Mouse (Mus musculus) embryonic facial prominence, embryonic 14.5 days (tissue): ENCODE data around the gene Gpat2. TPM values are rescaled to one million over a fixed set of nuclear protein-coding genes. Genes with fewer than 3 reads are reported as not detected.

Experiments used
- ATAC-seq: fragments of 200-750 bp; cut with Nextera tagmentation; 2 replicates; pipeline ENCODE4 v1.8.0; 2017; ENCODE audit warnings: low read depth, moderate number of reproducible peaks, moderate TSS enrichment
- DNase-seq: peaks from one replicate; pipeline ENCODE4 v3.0.0-alpha.2; 2015; ENCODE audit warnings: low spot score
- H3K27ac ChIP-seq: fragments of 300-500 bp; sonication (generic); replicated peaks from 2 replicates; pipeline ENCODE4 v1.5.1; 2014; ENCODE audit warnings: low read depth, mild to moderate bottlenecking, low read length, moderate library complexity
- H3K27me3 ChIP-seq: fragments of 300-500 bp; sonication (generic); replicated peaks from 2 replicates; pipeline ENCODE4 v1.6.1; 2014; ENCODE audit warnings: low read length; ENCODE audit not compliant: control insufficient read depth, insufficient read depth
- H3K36me3 ChIP-seq: fragments of 300-500 bp; sonication (generic); 2 replicates; pipeline ENCODE4 v1.6.1; 2014; ENCODE audit warnings: low read length, mixed read lengths; ENCODE audit not compliant: control insufficient read depth, insufficient read depth
- H3K4me1 ChIP-seq: fragments of 300-500 bp; sonication (generic); 2 replicates; pipeline ENCODE4 v1.6.1; 2014; ENCODE audit warnings: antibody characterized with exemption, low read length; ENCODE audit not compliant: control insufficient read depth, insufficient read depth
- H3K4me2 ChIP-seq: fragments of 300-500 bp; sonication (generic); 2 replicates; pipeline ENCODE4 v1.6.1; 2014; ENCODE audit warnings: low read depth, mild to moderate bottlenecking, low read length, moderate library complexity, mixed read lengths
- H3K4me3 ChIP-seq: fragments of 300-500 bp; sonication (generic); 2 replicates; pipeline ENCODE4 v1.5.1; 2014; ENCODE audit warnings: low read depth, mild to moderate bottlenecking, low read length
- H3K9ac ChIP-seq: fragments of 300-500 bp; sonication (generic); 2 replicates; pipeline ENCODE4 v1.6.1; 2014; ENCODE audit warnings: low read depth, mild to moderate bottlenecking, low read length, moderate library complexity, mixed read lengths
- H3K9me3 ChIP-seq: fragments of 300-500 bp; sonication (generic); 2 replicates; pipeline ENCODE4 v1.6.1; 2016; ENCODE audit warnings: low read length; ENCODE audit not compliant: control insufficient read depth
- WGBS: fragments of 180-500 bp; shearing (Covaris S2); extraction: QIAGEN DNeasy Blood & Tissue Kit; methylation state at CpG from one replicate; pipeline ENCODE4 v1.1.7; 2014; 5-methylcytosine and 5-hydroxymethylcytosine counted together
- polyA plus RNA-seq: library from polyadenylated mRNA; unstranded; fragments of >200 nt; fragmentation: Nextera tagmentation; extraction: Ambion mirVana; gene quantifications from 2 replicates; pipeline ENCODE4 v1.2.1, GENCODE M21; 2014

Gene Gpat2
- polyA plus RNA-seq, 1 experiment from 2014 or later: 0.26 TPM

DNA sequence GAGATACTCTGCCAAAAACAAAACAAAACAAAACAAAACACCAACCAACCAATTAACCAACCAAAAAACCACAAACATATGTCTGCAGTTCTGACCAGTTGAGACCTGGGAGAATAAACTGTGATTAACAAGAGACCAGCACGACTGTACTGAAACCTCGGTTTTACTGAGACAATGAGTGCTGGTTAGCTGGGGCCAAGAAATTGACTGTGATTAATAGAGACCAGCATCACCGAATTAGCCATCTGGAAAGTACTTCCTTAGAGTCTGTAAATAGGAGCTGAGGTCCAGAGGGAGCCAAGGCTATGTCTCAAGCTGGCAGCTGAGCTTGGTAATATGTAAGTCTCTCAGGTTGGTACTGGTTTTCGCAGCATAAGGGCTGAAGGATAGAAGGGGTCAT is 34.2 kb upstream of the Gpat2 start:
- Histone ChIP-seq H3K9me3 (no peaks in the 10 kb centered on the region), H3K9ac (no peak overlapping the region), H3K36me3 (no peaks in the 10 kb centered on the region), H3K4me1 (no peaks in the 10 kb centered on the region), H3K27me3 (no peaks in the 10 kb centered on the region), H3K4me3 (no peak overlapping the region), H3K27ac (no peak overlapping the region), H3K4me2 (no peak overlapping the region)
- ATAC-seq: no peak
- 58% methylated on average over 4 of the region's 4 CpGs for WGBS
- DNase-seq: no peak

DNA sequence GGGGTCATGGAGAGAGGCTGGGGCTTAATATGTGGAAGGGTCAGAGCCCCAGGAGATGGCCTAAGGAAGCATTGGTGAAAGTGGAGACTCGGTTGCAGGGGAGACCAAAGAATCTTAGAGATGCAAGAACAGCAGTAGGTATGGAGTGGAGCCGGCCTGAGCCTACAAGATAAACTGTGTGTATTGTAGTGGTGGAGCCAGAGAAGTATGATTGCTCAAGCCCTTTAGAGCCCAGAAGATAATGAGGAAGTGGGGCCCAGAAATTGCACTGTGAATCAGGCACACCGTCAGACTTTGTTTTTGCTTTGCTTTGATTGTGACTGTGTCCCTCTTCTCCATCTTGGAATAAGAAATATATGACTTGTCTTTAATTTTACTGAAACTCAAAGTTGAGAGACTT is 33.7 kb upstream of the Gpat2 start:
- H3K36me3 ChIP-seq: no peaks in the 10 kb centered on the region
- H3K9me3 ChIP-seq: no peaks in the 10 kb centered on the region
- H3K4me2 ChIP-seq: no peak overlapping the region
- no peak overlapping the region for H3K4me3 ChIP-seq
- no peak overlapping the region for H3K27ac ChIP-seq
- H3K4me1 ChIP-seq: no peaks in the 10 kb centered on the region
- H3K9ac ChIP-seq: no peak overlapping the region
- ATAC-seq: no peak
- DNase-seq: no peak
- H3K27me3 ChIP-seq: no peaks in the 10 kb centered on the region
- 57% methylated on average over 3 of the region's 3 CpGs for WGBS

DNA sequence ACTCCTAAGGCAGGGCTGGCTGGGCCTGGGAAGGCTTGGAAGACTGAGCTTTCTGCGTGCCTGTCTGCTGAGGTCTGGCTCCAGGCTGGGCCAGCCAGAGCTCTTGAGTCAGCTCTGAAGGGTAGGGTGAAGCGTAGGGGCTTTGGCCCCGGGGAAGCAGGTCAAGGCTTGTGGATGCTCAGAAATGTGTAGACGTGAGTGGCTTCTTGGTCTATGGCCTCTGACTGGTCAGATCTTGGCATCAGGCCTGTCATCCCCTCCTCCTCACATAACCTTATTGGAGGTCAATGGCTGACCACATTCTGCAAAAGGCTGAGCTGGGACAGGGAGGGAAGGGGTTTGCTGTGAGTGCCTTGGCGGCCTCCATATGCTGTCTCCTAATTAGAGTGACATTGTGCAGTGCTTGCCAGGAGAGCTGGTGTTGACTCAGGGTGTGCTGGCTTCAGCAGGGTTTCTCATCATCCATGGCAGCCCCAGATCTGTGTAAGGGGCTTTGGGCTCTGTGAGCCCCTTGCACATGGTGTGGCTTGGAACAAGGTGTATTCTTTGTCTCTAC is 30.3 kb upstream of the Gpat2 start:
- no peak overlapping the region for H3K27ac ChIP-seq
- ATAC-seq (no peak), DNase-seq (no peak)
- no peaks in the 10 kb centered on the region for H3K36me3 ChIP-seq
- 77% methylated on average over 5 of the region's 5 CpGs for WGBS
- no peak overlapping the region for H3K9ac ChIP-seq
- H3K4me1 ChIP-seq: no peaks in the 10 kb centered on the region
- no peak overlapping the region for H3K4me2 ChIP-seq
- no peaks in the 10 kb centered on the region for H3K27me3 ChIP-seq
- no peak overlapping the region for H3K4me3 ChIP-seq
- H3K9me3 ChIP-seq: no peaks in the 10 kb centered on the region

DNA sequence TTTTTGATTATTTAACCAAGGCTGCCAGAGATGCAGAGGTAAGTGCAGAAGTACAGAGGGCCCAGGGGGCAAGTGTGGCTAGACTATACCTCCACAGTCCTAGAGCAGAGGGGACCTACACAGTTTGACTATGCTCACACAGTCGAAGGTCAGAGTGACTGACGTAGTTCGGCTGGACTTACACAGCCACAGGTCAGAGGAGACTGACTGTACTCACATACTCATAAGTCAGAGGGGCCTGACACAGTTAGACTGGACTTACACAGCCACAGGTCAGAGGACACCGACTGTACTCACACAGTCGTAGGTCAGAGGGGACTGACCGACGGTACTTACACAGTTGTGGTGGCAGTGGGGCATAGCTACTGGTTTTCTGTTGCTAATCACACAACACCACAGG is 26.3 kb upstream of the Gpat2 start:
- H3K4me1 ChIP-seq: no peaks in the 10 kb centered on the region
- no peak overlapping the region for H3K9ac ChIP-seq
- 91% methylated on average over 7 of the region's 7 CpGs for WGBS
- H3K4me2 ChIP-seq: no peak overlapping the region
- DNase-seq (no peak), ATAC-seq (no peak)
- H3K36me3 ChIP-seq: no peaks in the 10 kb centered on the region
- no peak overlapping the region for H3K27ac ChIP-seq
- no peaks in the 10 kb centered on the region for H3K27me3 ChIP-seq
- no peaks in the 10 kb centered on the region for H3K9me3 ChIP-seq
- no peak overlapping the region for H3K4me3 ChIP-seq

DNA sequence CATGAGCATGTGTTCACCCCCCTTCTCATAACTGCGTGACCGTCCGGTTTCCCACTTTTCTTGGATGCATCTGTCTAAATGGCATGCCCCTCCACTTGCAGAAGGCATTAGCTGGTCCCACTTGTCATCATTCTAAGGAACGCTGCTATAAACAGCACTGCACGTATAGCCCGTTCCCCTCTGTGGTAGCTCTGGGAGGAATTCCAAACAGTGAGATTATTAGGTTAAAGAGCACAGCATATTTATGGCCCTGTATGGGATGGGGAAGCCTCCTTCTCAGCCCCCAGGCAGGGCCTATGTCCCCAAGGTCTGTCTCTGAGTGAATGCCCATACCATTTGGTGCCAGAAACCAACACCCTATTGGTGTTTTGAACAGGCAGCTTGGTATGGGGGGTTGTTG is 13.9 kb upstream of the Gpat2 start:
- Histone ChIP-seq H3K4me1 (no peaks in the 10 kb centered on the region), H3K9ac (no peak overlapping the region), H3K9me3 (no peaks in the 10 kb centered on the region), H3K27ac (no peak overlapping the region), H3K4me2 (no peak overlapping the region), H3K27me3 (no peaks in the 10 kb centered on the region), H3K4me3 (no peak overlapping the region), H3K36me3 (no peaks in the 10 kb centered on the region)
- no peak for DNase-seq
- 78% methylated on average over 6 of the region's 6 CpGs for WGBS
- ATAC-seq: no peak

DNA sequence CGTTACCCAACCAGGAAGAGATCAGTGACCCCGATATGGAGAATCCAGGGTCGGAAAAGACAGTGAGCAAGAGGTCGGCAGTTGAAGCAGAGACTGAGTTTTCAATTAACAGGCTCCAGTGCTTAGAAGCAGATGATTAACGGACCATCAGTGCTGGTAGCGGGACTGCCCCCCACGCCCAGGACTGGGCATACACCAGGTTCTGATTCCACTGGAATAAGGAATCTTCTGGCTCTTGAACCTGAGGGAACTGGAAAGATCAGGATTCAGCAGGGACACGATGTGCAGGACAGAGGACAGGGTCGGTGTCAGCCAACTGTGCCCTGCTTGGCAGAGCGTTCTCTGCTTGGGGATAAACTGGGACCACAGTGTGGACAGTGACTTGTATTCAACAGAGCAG is 9.2 kb upstream of the Gpat2 start:
- Histone ChIP-seq H3K27me3 (no peaks in the 10 kb centered on the region), H3K4me1 (no peaks in the 10 kb centered on the region), H3K9ac (no peak overlapping the region), H3K4me3 (no peak overlapping the region), H3K27ac (no peak overlapping the region), H3K9me3 (no peaks in the 10 kb centered on the region), H3K36me3 (no peaks in the 10 kb centered on the region), H3K4me2 (no peak overlapping the region)
- no peak for ATAC-seq
- no peak for DNase-seq
- 69% methylated on average over 10 of the region's 10 CpGs for WGBS

DNA sequence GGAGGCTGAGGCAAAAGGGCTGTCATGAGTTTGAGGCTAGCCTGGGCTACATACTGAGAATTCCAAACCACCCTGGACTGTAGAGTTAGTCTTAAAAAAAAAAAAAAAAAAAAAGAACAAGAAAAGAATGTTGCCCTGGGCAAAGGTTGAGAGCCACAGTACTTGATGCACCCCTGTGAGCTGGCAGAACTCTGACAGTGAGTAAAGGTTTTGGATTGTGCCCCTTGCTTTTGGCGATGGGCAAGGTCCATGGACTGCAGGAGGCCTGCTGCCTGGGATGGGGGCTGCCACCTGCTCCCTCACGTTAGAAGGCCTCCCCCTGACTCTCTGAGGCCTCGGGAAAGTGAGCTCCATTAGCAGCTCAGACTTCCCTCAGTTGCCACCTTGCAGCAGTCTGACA is 8.3 kb upstream of the Gpat2 start:
- H3K4me3 ChIP-seq: no peak overlapping the region
- no peaks in the 10 kb centered on the region for H3K27me3 ChIP-seq
- 51% methylated on average over 3 of the region's 3 CpGs for WGBS
- no peaks in the 10 kb centered on the region for H3K9me3 ChIP-seq
- H3K9ac ChIP-seq: no peak overlapping the region
- DNase-seq (no peak), ATAC-seq (no peak)
- no peaks in the 10 kb centered on the region for H3K36me3 ChIP-seq
- no peaks in the 10 kb centered on the region for H3K4me1 ChIP-seq
- no peak overlapping the region for H3K27ac ChIP-seq
- H3K4me2 ChIP-seq: no peak overlapping the region

DNA sequence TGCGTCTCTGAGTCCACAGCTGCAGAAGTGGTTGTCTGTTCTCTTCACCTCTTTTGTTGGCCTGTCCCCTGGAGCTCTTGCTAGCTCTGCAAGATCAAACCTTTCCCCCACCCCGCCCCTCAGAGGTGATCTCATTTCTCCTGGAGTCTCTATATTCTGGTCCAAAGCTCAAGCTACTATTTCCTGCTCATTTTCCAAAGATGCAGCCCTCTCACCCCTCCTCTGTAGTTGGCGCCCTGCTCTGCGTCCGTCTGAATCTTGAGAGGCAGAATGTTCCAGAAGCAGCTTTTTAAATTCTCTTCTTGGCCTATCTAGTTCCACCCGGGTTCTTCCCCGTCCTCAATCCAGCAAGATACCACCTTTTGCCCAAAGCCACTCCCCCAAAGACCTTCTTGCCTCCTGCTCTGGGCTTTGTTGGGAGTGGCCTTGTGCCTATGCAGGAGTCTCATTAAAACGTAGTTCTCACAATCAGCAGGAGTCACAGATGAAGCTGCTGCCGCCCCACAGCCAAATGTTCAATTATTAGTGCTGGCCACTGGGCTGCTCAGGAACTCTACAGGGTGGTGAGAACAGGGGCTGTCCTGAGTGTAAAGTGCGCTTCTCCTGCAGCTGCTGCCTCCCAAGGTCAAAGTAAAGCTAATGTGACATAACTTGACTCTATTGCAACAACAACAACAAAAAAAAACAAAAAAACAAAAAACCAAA is 6.6 kb upstream of the Gpat2 start:
- Histone ChIP-seq H3K4me3 (no peak overlapping the region), H3K9ac (no peak overlapping the region), H3K27me3 (no peaks in the 10 kb centered on the region), H3K4me2 (no peak overlapping the region), H3K36me3 (no peaks in the 10 kb centered on the region), H3K9me3 (no peaks in the 10 kb centered on the region), H3K4me1 (no peaks in the 10 kb centered on the region), H3K27ac (no peak overlapping the region)
- ATAC-seq (no peak), DNase-seq (no peak)
- 66% methylated on average over 10 of the region's 10 CpGs for WGBS

DNA sequence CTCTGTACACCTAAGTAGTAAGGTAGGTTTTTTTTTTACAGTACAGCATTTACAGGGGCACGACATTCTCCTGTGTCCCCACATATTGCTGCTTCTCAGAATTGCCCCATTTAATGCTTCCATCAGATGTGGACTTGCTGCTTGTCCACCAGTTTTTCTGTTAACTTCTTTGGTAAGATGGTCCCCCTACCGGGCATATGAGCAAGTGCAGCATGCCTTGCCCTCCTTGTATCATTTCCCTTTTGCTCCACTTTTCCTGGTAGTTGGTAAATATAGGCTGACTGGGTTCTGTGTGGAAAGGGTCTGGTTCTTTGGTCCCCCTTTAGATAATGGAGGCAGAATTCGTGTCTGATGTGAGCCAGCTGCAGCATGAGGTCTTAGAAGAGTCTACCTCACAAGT is 5.2 kb downstream of the Gpat2 start:
- no peak overlapping the region for H3K27ac ChIP-seq
- no peak overlapping the region for H3K4me3 ChIP-seq
- peak; percentile 69 for DNase-seq
- H3K4me2 ChIP-seq: no peak overlapping the region
- H3K9me3 ChIP-seq: no peaks in the 10 kb centered on the region
- no peak overlapping the region for H3K9ac ChIP-seq
- peaks cover 5% of the 10 kb centered on the region; the same call in 1 of the 2 replicates for H3K36me3 ChIP-seq
- WGBS: 11% methylated on average over 3 of the region's 3 CpGs
- H3K4me1 ChIP-seq: no peaks in the 10 kb centered on the region
- no peak for ATAC-seq
- no peaks in the 10 kb centered on the region for H3K27me3 ChIP-seq
